Mouse (Mus musculus) kidney, adult 9 months (tissue): ENCODE measurements at regions not wholly inside any gene's neighbourhood (a gene's known extent, or its start where the extent isn't known, plus 50 kb on each side); places are given as distances from the start of the nearest gene placed in this dataset.

Experiments used
- DNase-seq: peaks from one replicate; pipeline ENCODE4 v3.0.0; 2022

DNA sequence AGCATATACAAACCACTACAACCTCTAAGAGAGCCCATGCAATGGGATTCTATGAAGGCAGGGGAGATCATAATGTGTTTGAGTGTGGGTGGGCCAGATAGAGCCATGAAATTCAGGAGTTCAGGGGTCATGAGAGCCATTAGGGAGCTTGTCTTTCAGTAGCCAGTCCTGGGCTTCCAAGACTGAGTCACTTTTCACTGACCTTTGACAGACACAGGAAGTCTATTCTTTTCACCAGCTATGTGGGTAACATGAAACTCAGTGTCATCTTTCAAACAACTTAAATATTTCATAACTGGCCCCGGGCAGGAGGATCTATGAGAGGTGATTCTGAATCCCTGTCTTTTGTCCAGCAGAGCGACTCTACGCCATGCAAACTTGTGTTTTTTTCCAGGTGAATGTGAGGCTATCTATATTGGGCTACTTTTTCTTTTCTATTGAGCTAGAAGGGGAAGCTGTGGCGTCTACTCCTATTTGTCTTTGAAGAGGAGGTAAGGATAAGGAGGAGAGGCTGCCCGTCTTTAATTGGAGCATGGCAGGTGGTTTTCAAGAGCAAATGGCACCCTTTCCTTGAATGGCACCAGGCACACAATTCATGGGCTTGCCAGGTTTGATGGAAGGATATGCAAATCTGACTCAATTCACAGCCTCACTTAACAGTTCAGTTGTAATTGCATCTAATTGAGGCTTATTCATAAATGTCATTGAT is 95.6 kb upstream of the Chd2 start:
- no peak for DNase-seq

DNA sequence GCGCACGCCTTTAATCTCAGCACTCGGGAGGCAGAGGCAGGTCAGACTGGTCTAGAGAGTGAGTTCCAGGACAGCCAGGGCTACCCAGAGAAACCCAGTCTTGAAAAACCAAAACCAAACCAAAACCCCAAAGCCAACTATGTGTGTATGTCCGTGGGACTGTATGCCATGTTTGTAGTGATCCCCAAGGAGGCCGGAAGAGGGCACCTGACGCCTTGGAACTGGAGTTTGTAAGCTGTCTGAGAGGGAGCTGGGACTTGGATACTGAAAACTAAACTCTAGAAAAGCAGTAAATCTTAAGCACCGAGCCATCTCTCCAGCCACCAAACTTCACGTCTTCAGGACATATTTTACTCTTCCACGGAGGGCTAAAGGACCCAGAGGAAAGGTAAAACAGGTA is 93.8 kb upstream of the Chd2 start:
- no peak for DNase-seq

DNA sequence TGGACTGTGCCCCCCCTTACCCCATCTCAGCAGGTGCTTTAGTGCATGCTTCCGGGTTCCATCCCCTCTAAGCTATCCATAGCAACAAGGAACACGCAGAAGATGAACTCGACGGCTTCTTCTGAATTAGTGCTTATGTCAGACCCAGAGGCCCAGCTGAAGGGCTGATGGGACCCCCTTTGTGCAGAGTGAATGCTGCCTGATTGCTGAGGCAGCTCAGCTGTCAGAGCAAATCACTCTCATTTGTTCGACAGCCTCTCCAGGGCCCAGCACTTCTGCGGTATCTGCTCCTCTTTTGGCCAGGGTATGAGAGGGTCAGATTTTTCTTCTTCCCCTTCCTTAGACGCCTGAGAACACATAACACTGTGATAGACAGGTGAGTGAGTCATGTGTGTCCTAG is 89.2 kb upstream of the Chd2 start:
- no peak for DNase-seq

DNA sequence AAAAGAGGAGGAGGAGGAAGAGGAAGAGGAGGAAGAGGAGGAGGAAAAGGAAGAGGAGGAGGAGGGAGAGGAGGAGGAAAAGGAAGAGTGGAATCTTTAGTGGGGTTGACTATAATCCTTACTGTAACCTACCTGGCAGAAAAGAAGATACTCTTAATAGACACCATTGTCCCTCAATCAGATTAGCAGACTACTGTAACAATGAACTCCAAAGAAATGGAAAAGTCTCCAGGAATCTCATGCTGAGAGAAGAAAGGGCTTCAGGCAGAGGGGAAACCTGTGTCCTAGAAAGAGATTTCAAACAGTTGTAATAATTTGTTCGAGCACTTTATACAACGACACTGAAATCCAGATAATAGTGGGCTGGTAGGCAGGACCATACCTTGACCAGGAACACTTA is 87.6 kb upstream of the Chd2 start:
- no peak for DNase-seq

DNA sequence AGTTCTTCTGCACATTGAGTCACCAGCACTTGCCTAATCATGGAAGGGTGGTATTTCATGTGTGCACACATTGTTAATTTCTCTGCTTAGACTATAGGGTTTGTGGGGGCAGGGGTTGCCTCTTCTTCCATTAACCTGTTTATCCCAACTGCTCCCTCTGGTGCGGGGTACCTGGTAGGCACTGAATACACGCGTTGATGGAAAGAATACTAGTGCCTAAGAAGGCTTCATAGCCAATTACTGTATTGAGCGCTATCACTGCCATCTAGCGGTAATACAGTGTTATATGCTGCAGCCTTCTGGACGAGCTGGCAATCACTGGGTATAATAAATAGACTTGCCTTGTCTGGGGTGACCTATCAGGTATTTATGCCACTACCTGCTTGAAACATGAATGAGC is 86.4 kb upstream of the Chd2 start:
- DNase-seq: peak; percentile 92

DNA sequence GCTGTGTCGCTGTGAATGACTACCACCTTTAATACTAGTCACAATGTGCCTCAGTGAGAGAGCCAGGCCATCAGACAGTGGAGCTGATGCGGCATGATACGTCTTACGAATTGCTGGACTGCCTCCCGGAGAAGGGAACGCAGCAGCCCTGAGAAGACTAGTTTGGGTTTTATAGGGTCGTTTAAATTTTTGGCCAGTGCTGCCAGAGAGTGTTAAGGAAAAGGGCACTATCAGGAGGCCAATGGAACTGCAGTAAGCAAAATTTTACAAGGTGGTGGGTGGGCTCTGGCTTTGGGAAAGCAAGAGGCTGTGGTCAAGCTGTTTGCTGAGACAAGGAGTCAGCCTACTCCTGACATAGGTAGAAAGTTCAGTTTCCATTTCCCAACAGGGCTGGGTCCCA is 84.7 kb upstream of the Chd2 start:
- DNase-seq: no peak

DNA sequence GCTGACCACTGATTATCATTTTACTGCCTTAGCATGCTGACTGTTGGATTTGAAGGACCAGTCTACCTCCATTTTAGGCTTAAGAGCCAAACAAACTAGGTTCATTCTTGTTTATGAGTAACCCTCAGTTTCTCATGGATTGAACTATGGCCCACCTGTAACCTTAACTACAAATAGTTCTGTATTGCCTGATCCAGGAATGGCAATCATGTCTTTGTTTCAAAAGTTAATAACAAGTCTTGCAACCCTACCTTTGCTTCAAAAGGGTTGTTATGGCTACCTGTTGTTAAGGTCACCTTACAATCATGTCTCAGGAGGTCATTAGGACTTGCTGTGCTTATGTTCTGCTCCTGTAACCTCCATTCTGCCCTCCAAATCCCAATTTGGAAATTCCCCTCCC is 84.0 kb upstream of the Chd2 start:
- peak; percentile 77 for DNase-seq

DNA sequence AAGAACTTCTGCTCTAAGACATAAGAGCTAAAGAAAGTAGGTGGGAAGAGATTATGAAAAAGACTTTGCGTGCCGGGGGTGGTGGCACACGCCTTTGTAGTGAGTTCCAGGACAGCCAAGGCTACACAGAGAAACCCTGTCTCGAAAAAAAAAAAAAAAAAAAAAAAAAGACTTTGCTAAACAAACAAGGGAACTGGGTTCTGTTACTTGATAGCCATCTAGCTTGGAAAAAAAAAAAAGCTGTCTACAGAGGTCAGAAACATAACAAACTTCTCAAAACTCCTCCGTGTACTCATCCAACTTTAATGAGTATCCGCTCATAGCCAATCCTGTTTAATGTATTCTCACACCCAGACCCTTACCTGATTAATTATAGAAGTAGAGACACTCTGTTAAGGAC is 83.4 kb upstream of the Chd2 start:
- DNase-seq: no peak

DNA sequence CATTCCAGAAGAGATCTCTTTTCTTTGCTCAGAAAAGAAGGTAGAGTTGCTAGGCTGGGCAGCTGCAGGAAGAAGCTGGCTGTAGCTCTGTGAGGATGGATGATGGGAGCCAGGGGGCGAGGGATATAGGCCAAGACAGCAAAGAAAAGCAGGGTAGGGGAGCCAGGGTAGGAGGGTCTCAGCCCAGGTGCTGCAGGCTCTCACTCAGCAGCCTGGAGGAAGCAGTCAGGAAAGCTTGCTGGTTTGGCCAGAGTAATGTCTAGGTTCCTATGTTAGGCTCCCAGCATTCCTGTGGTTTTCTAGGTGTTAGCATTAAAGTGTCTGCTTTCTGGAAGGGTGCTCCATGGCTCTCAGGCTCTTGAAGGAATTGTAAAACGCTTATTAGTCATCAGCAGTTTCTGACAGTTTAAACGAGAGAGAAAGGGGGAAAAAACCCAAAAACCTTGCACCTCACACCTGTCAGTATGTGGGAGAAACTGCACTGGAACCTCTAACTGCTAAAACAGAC is 82.5 kb upstream of the Chd2 start:
- no peak for DNase-seq

DNA sequence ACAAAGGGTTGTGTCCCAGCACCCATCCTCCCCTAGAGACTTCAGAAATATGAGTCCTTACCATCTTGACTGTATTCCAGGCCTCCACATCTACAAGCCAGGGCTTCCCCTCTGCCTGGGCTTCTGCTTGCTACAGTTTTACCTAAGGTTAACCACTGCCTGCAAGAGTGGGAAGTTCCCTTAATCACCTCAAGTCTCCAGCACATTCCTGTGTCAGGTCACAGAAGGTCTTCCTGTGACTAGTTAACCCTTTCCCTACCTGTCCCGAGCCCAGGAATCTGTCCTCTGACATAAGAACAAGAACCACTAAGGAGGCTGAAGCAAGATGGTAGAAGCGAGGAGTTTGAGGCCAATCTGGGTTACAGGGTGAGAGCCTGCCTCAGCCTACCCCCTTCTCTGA is 80.8 kb upstream of the Chd2 start:
- DNase-seq: peak; percentile 60

DNA sequence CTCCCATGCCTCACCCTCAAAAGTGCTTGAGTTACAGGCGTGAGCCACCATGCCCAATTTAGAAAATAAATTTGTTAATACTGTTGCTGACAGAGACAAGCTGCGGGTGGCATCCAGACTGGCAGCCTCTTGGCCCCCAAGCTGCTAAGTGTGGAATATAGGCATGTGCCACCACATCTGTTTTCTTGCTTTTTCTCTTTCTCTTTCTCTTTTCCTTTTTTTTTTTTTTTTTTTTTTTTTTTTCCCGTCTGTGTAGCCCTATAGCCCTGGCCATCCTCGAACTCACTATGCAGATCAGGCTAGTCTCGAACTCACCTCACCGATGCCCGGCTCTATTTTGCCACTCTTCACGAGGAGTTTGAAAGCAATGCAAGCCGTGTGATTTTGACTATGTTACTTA is 78.7 kb upstream of the Chd2 start:
- no peak for DNase-seq

DNA sequence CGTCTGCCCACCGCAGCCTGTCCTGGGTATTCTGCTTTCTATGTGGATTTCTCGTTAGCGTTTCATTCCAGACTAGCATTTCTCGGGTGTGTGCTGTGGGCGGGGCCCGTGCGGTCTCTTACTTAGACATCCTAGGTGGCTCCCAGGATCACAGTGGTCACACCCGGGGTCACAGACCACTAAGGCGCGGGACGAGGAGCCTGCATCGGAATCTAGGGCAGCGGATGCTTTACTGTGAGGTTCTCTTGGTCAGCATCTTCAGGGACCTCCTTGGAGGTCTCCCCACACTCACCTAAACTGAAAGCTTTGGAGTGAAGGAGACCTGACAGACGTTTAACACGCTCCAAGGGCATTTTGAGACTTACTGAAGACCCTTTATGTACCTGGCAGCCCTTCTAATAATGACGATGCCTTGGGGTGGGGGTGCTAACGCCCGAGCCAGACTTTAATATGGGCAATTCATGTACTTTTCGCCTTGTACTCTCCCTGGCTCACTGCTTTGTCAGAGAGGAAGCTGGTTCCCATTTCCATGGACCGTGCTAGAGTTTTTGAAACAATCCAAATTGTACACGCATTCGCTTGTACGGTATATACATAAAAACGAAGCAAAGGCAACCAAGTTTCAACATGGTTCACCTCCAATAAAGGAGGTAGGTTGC is 77.3 kb upstream of the Chd2 start:
- DNase-seq: no peak

DNA sequence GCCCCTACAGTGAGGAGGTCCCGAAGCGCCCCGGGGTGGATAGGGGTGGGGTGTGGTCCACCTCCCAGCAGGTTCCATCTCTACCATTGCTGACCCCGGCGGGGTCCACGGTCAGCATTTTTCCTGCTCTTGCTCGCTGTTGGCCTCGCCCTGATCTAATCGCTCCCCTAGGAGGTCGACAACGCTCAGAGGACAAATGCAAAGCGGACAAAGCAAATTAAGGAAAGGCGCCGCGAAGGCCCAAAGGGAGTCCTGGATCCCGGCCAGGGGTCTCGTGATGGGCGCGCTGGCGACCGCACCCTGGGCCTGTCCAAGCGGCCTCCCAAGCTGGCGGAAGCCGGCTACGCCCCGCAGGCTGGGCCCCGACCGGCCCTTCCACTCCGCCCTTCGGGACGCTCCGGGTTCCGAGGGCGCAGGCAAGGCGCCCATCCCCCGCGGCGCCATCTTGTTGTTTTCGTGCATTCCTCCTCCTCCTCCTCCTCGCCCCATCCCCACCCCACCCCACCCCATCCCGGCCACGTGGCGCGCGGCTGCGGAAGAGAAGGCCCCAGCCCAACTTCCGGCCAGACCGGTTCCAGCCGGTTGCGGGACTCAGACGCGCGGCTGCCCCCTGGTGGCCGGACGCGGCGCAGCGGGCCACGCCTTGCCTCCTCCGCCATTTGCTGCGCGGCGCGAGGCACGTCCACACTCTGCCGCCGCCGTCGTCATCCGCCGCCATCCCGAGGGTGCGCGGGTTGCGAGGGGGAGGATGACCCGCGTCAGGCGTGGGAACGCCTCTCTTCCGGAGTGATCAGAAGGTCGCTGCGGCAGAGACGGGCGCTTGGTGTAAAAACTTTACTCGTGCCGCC is 76.5 kb upstream of the Chd2 start:
- DNase-seq: peak; percentile 98

DNA sequence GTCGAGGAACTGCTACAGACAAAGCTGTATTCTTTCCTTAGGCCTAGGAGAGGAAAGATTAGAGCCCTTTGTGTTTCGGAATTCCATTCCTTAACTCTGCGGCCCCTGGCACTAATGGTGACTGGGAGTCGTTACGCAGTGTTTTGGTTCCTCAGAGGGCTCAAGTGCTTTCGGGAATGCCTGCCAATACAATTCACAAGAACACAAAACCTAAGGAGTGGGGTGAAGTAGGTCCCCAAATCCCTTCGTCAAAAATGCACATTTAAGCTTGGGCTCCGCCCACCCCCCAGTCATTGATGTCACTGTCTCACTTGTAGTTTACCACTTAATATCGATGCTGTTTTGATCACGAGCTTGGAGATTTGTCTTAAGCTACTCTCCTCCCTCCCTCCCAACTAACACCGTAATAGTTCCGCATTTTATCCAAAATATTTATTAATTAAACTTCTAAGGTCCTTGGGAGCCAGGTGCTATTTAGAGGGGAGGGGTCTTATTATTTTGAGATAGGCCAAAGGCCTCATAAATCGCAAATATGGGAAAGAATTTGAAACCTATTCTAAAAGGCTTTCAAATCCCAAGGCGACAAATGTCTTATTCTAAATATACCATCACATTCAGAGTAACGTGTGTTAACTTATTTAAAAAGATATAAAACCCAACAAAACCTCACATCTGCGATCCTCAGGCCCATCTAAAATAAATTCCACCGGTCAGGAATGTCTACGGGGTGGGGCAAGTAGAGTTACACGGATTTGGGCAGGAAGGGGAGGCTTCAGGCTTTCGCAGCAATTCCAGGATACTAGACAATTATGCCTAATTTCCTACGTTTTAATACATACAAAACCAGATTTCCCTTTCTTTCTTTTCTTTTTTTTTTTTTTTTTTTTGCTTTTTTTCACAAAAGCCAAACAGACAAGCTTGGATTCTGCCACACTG is 75.6 kb upstream of the Chd2 start:
- DNase-seq: peak; percentile 72

DNA sequence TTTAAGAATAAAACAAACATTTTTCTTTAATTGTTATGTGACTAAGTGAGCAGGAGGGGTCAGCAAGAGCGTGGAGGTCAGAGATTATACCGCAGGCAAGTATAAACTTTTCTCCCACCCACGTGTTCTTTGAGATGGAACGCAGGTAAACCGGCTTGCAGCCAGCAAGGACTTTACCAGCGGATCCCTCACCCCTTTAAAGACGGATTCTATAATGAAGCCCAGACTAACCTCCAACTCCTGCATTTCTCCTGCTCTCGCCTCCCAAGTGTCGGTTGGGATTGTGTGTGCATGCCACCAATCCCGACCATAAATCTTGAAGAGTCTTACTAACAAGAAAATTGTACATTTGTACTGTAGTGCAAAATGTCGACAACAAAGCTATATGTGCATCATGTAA is 74.4 kb upstream of the Chd2 start:
- no peak for DNase-seq

DNA sequence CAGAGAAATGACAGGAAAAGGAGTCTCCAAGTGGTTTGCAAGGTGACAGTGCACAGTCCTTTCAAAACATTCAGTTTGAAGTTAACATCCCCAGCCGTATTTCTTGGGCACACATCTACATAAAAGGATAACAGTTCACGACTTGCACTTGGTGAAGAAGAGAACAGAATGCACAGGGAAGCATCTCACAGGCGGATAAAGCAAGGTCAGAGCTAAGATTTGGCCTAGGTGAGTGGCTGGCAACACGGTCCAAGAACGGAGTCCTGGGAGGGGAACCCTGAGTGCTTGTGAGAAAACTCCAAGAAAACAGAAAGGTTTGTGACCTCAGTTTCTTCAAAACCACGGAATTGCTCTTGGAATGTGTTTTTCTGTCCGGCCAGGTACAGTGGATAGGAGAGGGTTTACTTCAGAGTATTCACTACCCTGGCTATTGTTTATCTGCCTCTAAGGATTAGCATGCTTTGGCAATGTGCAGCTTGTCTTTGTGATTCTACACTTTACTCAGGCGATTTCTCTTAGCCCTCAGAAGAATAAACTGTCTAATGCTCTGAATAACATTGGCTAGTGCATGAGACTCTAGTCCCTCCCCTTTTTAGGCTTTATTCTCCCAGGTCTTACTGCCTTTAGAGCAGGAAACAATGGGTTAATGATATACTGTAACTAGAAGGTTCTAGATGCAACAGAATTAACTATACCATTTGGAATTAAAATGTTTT is 73.4 kb upstream of the Chd2 start:
- DNase-seq: no peak

DNA sequence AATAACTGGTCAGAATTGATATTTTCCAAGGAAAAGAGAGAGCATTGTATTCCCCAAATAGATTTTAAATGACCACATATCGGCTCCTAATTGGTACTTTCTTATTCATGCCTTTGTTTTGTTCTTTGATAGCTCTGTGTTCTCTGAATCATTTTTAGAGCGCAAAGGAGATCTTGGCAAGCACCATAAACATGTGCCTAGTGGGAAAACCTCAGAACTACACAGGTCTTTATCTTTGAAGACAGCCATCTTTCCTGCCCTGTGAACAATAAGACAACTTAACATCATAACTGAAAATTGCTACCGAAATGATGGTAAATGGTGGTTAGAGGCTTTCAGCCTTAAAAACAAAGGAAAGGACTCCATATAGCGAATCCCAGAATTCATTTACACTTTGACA is 72.7 kb upstream of the Chd2 start:
- DNase-seq: no peak

DNA sequence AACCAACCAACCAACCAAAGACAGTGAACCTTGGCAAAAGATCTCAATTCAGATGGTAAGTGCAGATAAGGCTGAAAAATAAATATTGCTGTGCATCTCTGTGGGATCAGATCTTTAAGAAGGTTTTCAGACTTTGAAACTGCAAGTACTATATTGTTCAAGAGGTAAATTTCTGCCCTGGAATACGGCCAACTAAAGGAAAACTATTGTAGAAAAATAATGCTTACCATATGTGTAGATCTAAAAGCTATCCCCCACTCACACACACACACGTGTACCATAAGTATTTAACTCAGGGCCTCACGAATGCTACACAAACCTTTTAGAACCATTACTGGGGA is 71.1 kb upstream of the Chd2 start:
- DNase-seq: no peak

DNA sequence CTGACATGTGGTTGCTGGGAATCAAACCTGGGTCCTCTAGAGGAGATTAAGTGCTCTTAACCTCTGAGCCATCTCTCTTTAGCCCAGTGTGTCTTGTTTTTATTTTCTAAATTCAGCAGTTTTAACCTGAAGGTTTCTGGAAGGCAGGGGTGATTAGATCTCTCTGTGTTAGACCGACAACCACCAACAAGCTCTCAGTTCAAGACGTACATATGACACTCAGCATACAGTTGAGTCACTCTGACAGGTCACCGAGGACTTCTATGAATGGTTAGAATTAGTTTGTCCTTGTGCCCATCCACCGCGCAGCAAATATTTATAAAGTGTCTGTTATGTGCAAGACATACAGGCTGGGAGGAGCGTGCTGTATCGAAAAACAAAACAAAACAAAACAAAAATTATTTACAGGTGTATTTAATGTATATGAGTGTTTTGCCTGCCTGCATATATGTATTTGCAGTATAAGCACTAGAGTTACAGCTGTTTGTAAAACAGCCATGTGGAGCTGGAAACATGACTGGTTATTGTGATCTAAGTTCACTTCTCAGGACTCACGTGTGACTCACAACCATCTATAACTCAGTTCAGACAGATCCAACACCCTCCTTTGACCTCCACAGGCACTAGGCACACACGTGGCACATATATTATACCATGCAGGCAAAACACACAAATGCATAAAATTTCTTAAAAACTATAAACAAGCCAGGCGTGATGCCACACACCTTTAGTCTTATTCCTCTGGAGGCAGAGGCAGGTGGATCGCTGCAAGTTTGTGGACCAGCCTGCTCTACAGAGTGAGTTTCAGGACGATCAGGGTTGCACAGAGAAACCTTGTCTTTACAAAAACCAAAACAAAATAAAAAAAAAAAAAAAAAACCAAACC is 70.5 kb upstream of the Chd2 start:
- DNase-seq: no peak

DNA sequence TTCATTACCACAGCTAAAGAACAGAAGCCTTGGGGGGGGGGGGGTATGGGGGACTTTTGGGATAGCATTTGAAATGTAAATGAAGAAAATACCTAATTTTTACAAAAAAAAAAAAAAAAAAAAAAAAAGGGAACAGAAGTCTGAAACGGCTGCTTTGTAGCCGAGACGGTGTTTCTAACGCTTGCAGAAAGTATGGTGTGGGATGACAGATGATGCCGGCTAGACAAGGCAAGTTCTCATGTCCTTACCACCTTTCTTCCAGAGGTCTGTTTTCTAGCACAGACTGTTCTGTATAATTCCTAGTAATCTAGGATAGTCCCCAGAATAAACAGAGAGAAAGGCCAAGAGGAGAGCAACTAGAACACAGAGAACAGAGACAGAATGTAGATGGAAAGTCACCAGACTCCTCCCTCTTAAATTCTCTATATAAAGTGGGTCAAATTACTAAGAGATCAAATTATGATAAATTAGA is 67.2 kb upstream of the Chd2 start:
- DNase-seq: no peak
